Mouse (Mus musculus): ENCODE data around the gene Mycbpap.

Gene Mycbpap

DNA sequence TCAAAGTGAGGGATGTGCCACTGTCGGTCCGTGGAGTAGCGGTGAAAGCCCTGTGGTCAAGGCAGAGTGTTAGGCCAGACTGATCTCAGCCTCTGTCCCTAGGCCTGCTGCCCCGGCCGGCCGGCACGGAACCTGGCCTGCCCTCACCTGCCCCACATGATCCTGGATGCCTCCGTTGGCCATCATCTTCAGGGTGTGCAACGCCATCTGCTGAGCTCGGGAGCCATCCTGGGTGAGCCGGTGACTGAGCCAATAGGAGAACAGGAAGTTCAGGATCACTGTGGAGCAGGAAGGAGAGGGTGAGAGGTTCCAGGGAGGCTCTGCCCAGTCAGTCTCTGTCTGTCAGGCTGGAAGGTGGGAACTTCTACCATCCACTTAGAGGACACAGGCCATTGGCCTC is 38.1 kb downstream of the Mycbpap start:
- in situ Hi-C loops (cut with MboI; ENCODE audit: low sequenced_read_pairs): loop anchor here (5.0 kb wide), 1 partner anchor 56 kb away; no protein-coding TSS in a partner anchor

- in situ Hi-C loops (cut with MboI; ENCODE audit: low sequenced_read_pairs): loop anchor here (5.0 kb wide), 1 partner anchor 55 kb away; no protein-coding TSS in a partner anchor
These were observed 38.8 kb downstream of the Mycbpap start for GRCm38 (mm10) chr11:94482738-94483137.

DNA sequence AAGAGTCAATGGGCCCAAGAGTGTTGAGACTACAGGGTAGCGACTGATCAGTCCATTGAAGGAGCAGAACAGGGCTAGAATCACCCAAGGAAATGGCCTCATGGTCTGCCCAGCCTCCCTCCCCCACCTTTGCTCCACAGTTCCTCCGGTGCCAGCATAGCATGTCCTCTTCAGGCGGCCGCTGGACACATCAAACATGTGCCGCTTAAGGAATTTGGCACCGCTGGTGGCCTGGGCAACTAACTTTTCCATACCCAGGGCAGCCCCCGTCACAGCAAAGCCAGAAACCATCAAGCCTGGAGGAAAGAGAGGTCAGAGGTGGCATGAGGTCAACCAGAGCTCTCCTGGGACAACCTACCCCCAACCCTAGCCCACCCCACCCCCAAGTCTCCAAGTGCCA is 39.6 kb downstream of the Mycbpap start:
- in situ Hi-C loops (cut with MboI; ENCODE audit: low sequenced_read_pairs): loop anchor here (5.0 kb wide), 1 partner anchor 55 kb away; no protein-coding TSS in a partner anchor

DNA sequence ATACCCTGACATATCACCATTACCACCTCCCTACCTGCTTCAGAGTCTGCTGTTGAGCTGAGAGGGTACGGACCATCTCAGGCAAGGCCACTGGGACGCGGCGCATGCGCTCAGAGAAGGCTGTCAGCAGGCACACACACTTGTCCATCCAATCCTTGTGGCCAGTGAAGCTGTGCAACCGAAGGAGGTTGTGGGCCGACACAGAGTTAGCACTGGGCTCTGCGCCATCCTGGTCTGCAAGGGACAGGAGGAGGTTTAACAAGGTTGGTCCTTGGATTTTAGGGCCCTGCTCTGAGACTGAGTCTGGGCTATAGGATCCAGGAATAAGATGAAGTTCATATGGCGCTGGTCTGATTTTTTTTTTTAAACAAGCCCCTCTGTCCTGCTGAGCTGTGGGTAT is 41.2 kb downstream of the Mycbpap start:
- in situ Hi-C loops (cut with MboI; ENCODE audit: low sequenced_read_pairs): loop anchor here (5.0 kb wide), 1 partner anchor 53 kb away; no protein-coding TSS in a partner anchor

GRCm38 (mm10) chr11:94477651-94478050 is 43.9 kb downstream of the Mycbpap start:
- in situ Hi-C loops (cut with MboI; ENCODE audit: low sequenced_read_pairs): no loop called here

- in situ Hi-C loops (cut with MboI; ENCODE audit: low sequenced_read_pairs): no loop called here
These were observed 45.8 kb downstream of the Mycbpap start for GRCm38 (mm10) chr11:94475722-94476121.

GRCm38 (mm10) chr11:94474544-94474910 is 47.0 kb downstream of the Mycbpap start:
- in situ Hi-C loops (cut with MboI; ENCODE audit: low sequenced_read_pairs): no loop called here

- in situ Hi-C loops (cut with MboI; ENCODE audit: low sequenced_read_pairs): no loop called here
These were observed 47.6 kb downstream of the Mycbpap start, which contains the start of gene Cacna1g for GRCm38 (mm10) chr11:94473707-94474543. Gene Cacna1g (minus strand): TSS chr11:94474198.

- in situ Hi-C loops (cut with MboI; ENCODE audit: low sequenced_read_pairs): no loop called here
These were observed 48.4 kb downstream of the Mycbpap start for GRCm38 (mm10) chr11:94472916-94473706.

DNA sequence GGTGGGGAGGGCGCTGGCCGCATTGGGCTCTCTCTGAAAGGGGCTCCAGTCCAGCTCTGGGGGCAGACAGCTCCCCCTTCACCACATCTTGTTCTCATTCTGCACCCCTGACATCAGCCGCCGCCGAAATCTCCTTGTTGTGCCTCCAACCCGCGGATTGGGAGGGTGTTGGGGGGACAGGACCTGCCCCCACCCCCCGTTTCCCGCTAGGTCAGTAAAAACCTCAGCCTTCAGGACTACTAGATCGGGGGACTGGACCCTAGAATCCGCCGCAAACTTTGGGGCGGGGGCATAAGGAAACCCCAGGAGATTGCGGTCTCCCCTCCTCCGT is 49.0 kb downstream of the Mycbpap start:
- in situ Hi-C loops (cut with MboI; ENCODE audit: low sequenced_read_pairs): no loop called here

- in situ Hi-C loops (cut with MboI; ENCODE audit: low sequenced_read_pairs): no loop called here
These were observed 49.6 kb downstream of the Mycbpap start for GRCm38 (mm10) chr11:94471740-94472584.

DNA sequence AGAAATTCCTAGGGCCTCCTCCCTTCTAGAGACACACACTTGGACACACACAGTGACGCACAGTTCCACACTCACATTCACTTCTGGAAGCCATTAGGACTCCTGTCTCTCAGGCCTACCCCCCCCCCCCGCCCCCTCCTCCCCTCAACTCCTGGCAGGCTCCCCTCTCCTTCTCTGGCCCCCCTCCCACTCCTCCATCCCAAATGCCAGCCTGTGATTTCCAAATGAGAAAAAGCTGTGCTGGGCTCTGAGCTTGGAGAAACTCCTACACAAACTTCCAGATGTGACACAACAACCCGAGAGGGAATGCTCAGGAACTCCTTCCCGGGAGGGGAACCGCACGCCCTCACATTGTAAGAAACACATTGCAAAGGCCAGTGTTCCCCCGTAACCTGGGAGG is 51.2 kb downstream of the Mycbpap start:
- in situ Hi-C loops (cut with MboI; ENCODE audit: low sequenced_read_pairs): no loop called here

GRCm38 (mm10) chr11:94469136-94470064 is 52.1 kb downstream of the Mycbpap start:
- in situ Hi-C loops (cut with MboI; ENCODE audit: low sequenced_read_pairs): no loop called here

- in situ Hi-C loops (cut with MboI; ENCODE audit: low sequenced_read_pairs): no loop called here
These were observed 52.9 kb downstream of the Mycbpap start for GRCm38 (mm10) chr11:94468582-94469064.

- in situ Hi-C loops (cut with MboI; ENCODE audit: low sequenced_read_pairs): no loop called here
These were observed 55.1 kb downstream of the Mycbpap start for GRCm38 (mm10) chr11:94466333-94466855.

DNA sequence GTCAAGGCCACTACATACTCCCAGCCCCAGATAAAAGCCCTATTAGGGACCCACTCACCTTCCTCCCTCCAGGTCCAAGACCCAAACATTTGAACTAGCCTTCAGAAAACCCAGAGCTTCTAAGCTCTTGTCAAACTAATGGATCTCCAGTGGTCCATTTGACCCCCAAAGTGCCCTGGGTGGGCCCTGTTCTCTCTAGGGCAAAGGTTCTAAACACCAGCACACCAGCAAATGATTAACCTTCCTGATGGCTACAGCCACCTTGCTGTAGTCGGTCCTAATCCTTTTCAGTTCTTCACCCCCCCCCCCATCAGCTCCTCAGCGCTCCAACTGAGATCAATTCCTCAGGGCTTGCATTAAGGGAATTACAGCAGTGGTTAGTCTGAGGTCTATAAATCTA is 57.4 kb downstream of the Mycbpap start:
- in situ Hi-C loops (cut with MboI; ENCODE audit: low sequenced_read_pairs): no loop called here

DNA sequence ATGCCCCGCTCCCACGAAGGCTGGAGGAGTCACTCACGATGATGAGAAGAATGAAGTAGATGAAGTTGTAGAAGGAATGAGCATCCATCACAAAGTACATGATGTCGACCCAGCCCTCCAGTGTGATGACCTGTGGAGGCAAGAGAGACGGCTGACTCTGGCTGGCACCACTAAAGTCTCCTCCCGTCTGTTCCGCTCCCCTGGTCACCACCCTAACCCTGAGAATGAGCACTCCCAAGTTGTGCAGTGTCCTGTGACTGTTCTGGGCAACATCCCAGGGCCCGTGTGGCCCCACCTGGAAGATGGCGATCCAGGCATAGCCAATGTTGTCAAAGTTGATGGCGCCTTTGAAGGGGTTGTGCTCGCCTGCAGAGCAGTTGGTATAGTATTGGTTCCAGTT is 59.7 kb downstream of the Mycbpap start:
- in situ Hi-C loops (cut with MboI; ENCODE audit: low sequenced_read_pairs): no loop called here

GRCm38 (mm10) chr11:94457001-94457400 is 64.5 kb downstream of the Mycbpap start:
- in situ Hi-C loops (cut with MboI; ENCODE audit: low sequenced_read_pairs): no loop called here

DNA sequence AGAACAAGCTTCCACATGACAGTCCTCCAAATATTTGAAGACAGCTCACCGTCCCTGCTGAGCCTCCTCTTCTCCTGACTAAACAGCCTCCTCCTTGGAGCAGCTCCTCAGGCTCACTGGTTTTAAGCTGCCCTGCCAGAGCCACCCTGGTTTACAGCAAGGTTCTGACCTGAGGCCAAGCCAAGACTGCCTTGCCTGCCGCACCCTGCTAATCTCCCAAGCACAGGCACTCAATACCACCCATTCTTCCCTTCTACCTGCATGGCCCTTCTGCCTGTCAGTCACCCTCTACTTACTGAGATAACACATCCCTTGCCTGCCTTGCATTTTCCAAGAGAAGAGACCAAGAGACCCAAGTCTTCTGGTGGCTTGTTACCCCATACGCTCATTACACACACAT is 65.2 kb downstream of the Mycbpap start:
- in situ Hi-C loops (cut with MboI; ENCODE audit: low sequenced_read_pairs): no loop called here
